Mouse (Mus musculus): ENCODE measurements around the gene AF067063.
"Not testable (repeated sequence)": the region's sequence is repeated elsewhere in the genome, so short reads cannot be mapped to it uniquely, and the experiment has no call there.

Gene AF067063

DNA sequence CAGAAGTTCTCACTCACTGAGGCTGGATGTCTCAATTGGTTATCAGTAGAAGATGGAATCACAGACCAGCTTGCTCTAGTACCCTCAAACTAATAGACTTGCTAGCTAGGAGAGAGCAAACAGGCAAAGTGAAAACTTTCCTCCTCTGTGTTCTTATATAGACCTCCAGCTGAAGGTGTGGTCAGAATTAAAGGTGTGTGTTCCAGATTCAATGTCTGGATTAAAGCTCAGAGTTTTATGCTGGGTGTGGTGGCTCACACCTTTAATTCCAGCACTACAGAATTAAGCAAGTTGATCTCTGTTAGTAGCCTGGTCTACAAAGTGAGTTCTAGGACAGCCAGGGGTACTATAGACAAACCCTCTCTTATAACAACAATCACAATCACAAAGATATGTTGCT, at the start of gene AF067063:
Gene AF067063, minus strand, starts transcription at position 101 of the 400 bp plus-strand sequence.
- DNase-seq (ENCODE audit: low spot score), result not testable (repeated sequence)

DNA sequence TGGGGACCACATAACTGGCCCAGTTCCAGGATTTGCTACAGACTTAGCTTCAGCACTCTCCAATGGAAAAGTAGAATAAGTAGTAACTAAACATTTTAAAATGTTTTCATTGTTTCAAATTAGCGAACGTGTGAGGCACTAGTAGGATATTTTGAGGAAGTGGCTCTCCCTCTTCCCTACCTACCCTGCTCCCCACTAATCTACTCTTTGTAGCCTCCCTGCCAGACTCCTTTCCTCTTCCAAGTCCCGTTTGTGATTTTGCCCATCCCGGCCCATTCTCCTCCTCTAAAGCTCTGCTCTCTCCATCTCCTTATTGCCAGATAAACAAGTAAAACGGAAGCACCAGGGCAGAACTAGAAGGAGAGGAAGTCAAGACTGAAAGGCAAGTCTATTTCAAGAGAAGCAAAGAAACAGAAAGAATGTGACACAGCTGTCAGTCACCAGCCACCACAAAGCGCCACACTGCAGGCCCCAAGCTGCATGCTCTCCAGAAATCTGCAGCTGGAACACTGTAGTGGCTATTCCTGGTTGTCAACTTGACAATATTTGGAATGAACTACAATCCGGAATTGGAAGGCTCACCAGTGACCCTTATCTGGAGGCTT, 34.5 kb upstream of the AF067063 start:
- not testable (repeated sequence) for DNase-seq (ENCODE audit: low spot score)

DNA sequence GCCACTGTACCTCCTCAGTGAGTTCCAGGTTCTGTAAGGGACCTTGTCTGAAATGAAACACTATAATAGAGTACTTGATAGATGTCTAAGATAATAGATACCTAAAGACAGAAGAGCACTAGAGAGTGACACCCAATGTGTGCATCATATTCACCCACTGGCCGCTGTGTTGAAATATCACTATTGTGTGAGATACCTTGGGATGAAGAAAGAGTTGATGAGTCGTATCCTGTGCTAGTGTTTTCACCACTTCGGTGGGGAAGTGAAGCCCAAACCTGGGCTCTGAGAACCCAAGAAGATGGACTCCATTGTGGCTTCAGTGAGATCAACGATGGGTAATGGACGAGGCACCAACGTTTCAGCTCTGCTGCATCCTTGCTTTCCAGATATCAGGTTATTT, 32.4 kb upstream of the AF067063 start:
- DNase-seq (ENCODE audit: low spot score), result not testable (repeated sequence)

DNA sequence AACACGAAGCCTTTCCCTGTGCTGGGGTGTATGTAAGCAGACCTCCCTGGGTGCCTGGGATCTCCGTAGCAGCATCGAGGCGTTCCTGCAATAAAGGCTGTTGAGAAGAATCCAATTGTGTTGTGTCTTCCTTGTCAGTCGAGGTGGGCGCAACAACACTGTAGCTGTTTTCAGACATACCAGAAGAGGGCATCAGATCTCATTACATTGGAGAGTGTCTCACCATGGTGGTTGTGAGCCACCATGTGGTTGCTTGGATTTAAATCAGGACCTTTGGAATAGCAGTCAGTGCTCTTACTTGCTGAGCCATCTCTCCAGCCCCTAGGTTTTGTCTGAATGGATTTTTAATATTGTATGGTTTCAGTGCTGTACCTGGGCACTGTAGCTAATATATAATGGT, 10.0 kb upstream of the AF067063 start:
- not testable (repeated sequence) for DNase-seq (ENCODE audit: low spot score)

DNA sequence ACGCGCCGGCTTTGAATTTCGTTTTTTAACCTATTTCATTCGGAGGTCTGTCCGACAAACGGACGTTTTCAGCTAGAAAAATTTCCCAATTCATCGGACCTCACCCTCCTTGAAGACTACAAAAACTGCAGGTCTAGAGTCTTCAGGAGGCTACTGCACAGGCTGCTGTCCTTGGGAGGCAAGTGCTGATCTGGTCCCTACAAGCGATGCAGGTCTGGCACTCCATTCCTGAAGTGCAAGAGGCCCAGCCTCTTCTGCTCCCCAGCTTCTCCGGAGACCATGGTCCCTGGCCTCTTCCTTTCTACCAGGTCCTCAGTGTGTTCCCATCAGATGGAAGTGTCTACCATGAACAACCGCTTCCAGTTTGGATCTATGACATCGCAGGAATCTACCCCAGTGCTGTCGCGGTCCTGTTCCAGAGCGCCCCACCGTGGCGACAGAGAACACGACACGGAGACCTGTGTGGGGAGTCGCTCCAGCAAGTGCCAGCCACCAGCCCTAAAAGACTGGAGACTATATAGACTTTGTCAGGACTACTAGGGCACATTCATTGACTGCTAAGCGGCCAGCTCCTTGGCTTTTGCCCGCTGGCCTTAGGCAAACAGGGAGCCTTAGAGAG, 7.8 kb upstream of the AF067063 start:
- not testable (repeated sequence) for DNase-seq (ENCODE audit: low spot score)

DNA sequence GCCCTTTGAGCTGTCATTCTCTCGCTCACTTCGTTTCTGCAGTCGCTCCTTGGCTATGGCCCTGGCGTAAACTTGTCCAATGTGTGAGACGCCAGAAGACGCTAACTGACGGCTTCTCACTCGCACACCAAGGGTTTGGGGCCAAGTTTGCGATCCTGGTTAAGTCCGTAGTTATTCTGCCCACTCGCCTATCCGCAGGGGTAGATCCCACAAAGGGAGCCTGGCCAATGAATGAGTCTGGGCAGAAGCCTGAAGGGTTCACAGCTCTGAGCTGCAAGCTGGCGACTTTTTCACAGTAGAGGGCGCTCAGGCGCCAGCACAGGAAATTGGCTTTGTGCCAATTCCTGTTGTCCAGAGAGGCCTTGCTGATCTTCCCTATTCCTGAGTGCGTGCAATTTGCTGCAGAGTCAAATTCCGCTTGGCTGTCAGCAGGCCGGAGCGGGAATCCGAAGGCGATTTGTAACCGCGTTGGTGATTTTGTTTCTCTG, 6.4 kb upstream of the AF067063 start:
- DNase-seq (ENCODE audit: low spot score), result not testable (repeated sequence)

DNA sequence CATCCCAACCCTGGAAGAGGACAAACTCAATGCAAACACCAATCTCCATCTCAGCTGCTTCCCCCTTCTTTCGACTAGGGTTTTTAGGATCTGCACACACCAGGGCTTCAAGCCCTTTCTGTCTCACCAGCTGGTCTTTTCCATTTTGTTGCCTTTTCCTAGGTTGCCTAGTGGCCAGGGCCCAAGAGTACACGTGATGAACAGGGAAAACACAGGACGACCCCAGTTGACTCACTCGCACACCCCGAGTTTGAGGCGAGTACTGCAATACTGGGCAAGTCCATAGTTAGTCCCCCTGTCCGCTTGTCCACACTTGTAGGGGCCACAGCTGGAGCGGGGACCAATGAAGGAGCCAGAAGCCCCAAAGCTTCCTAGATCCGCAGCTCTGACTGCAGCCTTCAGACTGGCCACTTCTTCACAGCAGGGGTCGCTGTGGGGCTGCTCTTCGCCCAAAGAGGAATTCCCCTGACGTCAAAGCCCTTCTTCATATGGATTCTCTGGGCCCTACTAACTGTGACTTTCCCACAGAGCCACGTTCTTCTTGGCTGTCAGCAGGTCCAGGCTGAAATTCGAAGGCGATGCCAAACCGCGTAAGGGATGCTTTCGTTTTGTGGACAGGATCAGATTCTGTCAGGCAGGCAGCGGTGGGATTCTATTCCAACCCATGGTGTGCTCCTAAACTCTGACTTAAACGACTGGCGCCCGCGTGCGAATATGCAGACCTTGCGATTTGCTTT, 5.5 kb upstream of the AF067063 start, which contains the start of gene D13Ertd608e:
Gene D13Ertd608e, plus strand, starts transcription at position 687 of the 737 bp plus-strand sequence.
- DNase-seq (ENCODE audit: low spot score), result peak; percentile 1

DNA sequence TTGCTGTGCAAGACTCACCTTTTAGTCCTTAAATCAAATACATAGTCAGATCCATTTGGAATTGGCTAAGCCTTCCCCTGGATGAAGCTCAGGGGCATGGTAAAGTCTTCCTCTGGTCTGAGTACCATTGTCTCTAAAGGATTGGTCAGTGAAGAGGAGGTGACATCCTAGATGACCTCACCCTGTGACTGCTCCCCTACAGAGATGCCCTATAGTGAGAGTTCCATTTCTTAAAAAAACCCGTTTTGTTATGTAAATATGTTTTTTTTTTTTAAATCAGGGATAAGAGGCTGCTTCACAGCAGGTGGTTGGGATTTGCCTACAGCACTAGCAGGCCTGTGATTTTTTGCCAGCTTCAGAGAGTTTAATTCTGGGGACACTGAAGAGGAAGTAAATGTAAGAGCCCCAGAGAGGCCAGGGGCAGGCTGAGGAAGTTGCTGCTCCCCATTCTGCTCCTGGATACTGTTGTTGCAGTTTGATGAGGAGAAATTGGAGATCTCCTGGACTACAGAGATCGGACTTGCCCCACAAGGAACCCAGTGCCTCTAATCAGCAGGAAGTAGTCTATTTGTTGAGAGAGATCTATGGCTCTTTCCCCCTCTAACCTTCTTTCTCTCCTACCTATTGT, 12.3 kb downstream of the AF067063 start:
- no peak for DNase-seq (ENCODE audit: low spot score)

DNA sequence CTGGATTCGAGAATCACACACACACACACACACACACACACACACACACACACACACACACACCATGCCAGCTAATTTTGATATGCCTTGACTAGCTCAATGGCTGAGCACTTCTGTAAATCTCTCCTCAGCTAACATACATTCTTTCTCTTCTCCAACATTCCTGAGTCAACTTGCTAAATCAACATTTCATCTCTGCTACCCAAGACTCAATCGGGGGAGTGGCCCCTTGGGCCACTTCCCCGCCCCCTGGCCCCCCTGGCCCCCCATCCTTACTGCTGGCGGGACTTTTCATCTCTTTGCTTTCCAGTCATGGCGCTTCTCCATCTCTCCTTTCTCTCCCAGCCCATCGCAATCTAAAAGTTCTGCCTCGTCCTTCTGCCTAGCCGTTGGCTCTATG, 13.2 kb downstream of the AF067063 start:
- DNase-seq (ENCODE audit: low spot score), result no peak

DNA sequence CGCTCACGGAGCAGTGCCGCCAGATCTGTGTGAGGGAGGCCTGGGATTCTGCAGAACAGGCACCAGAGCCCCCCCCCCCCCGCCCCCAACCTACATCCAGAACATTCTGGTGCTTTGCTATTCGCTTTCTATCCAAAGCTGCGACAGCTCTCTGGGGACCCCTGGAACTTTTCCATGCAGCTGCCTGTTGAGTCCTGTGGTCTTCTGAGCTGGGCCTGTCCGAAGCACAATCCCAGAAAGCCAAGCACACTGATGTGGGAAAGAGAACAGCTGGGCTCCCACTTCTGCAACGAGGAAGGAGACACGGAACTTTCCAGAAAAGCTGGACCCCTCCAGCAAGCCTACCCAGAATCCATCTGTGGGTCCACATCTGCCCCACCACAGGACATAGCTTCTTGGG, 20.0 kb downstream of the AF067063 start:
- no peak for DNase-seq (ENCODE audit: low spot score)

DNA sequence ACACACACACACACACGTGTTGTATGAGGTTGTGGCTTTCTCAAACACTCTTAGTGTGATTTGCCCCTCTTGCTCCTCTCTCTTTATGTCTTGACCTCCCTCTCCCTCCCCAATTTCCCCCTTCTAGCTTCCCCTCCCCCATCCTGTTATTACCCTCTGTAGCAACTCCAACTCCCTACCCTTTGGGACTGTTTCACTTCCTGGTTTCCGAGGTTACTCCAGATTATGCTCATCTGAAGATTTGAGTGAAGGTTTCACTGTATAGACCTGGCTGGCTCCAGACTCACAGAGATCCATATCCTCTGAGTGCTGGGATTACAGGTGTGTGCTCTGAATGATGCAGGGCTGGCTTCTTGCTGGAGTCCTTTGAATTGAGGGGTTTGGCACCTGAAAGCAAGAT, 21.1 kb downstream of the AF067063 start:
- DNase-seq (ENCODE audit: low spot score), result no peak

DNA sequence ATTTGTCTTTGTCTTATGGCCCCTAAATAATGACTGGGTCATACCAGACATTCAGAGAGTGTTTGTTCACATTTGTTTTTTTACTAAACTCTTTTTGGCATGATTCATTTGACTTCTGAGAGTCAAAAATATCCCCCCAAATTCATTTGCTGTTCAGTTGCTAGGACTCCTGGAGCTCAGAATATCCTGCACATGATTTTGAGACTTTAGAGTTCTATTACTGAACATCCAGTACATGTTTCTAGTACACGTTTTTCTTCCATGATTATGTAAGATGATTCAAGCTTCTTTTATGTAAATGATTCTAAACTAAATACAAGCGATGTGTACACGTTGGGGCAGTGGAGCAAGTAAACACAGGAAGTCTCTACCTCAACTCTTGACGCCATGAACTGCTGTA, 32.4 kb downstream of the AF067063 start:
- no peak for DNase-seq (ENCODE audit: low spot score)

DNA sequence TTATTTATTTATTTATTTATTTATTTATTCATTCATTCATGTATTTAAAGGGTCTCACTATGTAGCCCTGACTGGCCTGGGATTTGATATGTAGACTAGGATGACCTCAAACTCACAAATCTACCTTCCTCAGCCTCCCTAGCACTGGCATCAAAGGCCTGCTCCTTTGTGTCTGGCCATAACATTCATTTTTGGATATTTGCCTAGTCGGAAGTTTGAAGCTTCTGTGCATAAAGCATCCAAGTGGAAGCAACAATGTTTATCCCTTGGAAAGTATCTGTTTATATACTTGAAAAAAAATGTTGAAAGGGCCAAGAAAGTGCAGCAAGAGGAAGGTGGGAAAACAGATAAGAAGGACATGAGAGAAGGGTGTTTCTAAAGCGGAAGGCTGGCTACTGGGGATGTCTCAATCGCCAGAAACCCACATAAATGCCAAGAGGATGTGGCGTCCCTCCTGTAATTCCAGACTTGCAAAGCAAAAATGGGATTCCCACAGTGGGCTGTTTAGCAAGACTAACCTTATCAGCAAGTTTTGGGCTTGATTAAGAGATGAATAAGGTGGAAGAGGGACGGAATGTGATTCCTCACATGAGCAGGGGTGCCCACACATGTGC, 37.1 kb downstream of the AF067063 start:
- DNase-seq (ENCODE audit: low spot score), result no peak

DNA sequence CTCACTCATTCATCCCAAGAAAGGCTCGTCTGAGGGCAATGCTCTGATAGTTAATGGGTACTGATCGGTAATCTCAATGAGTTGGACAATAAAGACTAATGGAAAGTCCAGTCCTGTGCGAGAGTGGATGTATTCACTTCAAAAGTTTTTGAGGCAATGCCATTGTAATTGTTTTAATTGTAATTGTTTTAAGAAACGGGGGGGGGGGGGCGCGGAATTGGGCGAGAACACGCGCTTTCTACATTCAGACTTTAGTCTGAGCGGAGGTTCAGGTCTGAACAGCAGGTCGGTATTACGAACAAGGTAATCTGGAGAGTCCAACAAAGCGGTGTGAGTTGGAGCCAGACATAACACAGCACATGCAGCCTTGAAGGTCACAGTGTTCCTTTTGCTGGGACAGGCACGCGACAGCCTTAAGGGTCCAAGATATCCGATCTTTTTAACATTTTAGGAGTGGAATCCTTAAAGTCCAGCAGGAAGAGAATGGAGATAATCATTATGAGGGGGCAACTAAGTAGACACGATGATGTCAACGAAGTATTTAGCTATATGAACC, 38.4 kb downstream of the AF067063 start:
- DNase-seq (ENCODE audit: low spot score), result no peak

DNA sequence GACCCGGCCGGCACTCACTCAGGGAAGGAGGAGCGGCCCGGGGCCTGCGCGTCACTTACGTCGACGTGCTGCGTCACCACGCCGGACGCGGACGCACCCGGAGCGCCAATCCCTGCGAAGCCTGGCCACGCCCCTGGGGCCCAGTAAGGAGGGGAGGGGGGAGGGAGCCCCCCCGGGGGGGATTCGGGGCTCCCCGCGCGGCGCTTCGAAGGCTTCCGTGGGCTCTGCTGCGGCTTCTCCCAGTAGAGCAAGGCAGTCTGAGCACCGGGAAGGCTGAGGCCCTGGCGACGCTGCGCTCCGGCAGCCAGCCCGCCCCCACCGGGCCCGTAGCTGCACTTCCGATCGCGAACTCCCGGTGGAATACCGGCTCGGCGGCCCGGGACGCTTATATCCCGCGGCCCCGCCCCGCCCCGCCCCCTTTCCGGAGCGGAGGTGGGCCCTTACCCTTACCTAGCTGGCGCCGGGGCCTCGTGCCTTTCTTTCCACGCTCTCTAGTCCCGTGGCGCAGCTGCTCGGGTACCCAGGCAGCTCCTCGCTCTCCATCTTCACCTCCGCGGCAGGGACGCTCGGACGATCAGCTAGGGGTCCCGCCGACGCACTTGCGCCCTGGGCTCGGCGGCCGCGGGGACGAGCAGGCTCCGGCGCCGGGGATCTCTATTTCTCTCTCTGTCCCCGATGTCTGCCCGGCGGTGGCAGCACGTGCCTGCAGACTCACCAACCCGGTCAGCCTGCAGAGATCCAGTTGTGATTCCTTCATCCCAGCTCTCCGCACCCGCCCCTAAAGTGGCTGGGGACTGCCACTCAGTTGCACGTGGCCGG, 39.0 kb downstream of the AF067063 start, which contains the start of gene Zfp131:
Gene Zfp131, minus strand, starts transcription at position 129 of the 819 bp plus-strand sequence.
- peak; percentile 82 for DNase-seq (ENCODE audit: low spot score)

DNA sequence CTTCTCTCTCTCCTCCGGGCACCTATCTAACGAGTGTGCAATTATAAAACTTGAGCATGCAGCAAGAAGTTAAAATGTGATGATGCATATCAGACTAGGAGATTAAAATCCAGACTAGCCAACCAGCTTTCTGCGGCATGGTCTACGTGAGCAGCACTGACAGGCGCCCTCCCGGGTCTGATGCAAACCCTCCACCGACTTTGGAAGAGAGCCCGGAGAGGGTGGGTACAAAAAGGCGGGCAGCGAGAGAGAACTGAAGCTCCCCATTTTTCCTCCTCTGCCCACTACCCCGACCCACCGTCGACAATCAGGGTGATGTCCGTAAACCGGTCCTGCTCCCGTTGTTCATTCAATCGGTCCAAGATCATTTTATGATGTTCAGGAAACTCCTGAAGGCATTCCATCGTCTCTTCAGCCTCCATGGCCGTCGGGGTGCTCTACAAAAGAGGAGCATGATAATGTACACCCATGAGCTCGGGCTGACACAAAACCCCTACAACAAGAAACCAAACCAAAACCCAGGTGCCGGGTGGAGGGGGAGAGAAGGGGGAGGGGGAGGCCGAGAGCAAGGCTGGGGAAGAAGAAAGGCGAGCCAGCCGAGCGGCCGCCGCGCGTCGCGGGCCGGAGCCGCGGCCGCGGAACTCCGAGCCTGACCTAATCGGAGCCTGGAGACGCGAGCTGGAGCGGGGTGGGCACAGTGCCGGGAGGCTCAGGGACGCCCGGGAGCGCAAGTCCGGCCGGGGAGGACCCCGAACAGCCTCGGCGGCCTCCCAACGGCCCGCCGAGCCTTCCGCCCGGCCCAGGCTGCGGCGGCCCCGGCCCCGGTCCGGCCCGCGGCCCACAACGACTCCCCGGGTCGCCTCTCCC, 39.9 kb downstream of the AF067063 start:
- peak; percentile 28 for DNase-seq (ENCODE audit: low spot score)

DNA sequence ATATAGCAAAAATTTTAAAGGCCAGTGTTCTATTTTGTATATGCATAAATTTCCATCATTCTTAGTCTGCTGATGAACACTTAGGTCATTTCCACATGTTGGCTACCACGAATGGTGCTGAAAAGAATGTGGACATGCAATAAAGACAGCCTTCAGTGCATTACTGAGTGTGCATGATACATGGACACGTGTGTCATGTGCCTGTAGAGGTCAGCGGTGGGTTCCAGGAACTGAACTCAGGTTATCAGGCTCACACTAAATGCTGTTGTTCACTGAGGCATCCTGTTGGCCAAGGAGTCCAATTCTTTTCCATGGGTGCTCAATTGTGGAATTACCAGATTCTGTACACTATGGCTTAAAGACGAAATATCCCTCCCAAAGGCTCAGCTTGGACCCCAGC, 46.4 kb downstream of the AF067063 start:
- DNase-seq (ENCODE audit: low spot score), result no peak

Measured in spleen, adult 12 weeks (tissue).